Mouse (Mus musculus) erythroblast, embryonic 14.5 days (primary cell): ENCODE measurements around the gene Dennd2c.

Source experiments
- GATA1 ChIP-seq: IDR thresholded peaks from 2 replicates; pipeline ENCODE4 v1.6.1; 2012; ENCODE audit warnings: low read length, inconsistent platforms, mixed read lengths
- TAL1 ChIP-seq: IDR thresholded peaks from 3 replicates; pipeline ENCODE4 v1.6.1; 2012; ENCODE audit warnings: low read length, inconsistent platforms, mixed read lengths

DNA sequence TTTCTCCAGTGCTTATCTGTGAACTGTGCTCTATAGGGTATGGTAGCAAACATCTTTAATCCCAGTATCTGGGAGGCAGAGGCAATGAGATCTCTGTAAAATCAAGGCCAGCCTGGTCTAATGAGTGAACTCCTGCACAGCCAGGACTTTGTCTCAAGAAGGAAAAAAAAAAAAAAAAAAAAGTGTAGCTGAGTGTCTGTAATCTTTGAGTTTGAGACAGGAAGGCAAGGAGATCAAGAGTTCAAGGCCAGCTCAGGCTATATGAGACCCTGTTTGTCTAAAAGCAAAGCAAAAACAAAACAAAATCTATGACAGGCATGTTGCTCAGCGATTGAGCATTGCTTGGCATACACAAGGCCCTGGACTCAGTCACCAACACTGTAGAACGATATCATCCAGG lies 105.8 kb downstream of the Dennd2c start:
- TF ChIP-seq GATA1 (no peak), TAL1 (no peak)
